Mouse (Mus musculus) embryonic facial prominence, embryonic 10.5 days (tissue): ENCODE measurements around the gene Rap1b. TPM values are rescaled to one million over a fixed set of nuclear protein-coding genes. Genes with fewer than 3 reads are reported as not detected.
A peak's percentile ranks its signal among the peaks of the same experiment; 100 is the strongest.
"Not testable (repeated sequence)": the region's sequence is repeated elsewhere in the genome, so short reads cannot be mapped to it uniquely, and the experiment has no call there.

Experiments
- DNase-seq: peaks from one replicate; pipeline ENCODE4 v3.0.0-alpha.2; 2017; ENCODE audit warnings: low spot score
- H3K27ac ChIP-seq: fragments of 300-500 bp; sonication (generic); replicated peaks from 2 replicates; pipeline ENCODE4 v1.5.1; 2016; ENCODE audit warnings: mild to moderate bottlenecking
- H3K27me3 ChIP-seq: fragments of 300-500 bp; sonication (generic); replicated peaks from 2 replicates; pipeline ENCODE4 v1.6.1; 2016; ENCODE audit warnings: low read depth, mild to moderate bottlenecking; ENCODE audit not compliant: poor library complexity, severe bottlenecking
- H3K36me3 ChIP-seq: fragments of 300-500 bp; sonication (generic); replicated peaks from 2 replicates; pipeline ENCODE4 v1.6.1; 2016; ENCODE audit warnings: mild to moderate bottlenecking, moderate library complexity
- H3K4me1 ChIP-seq: fragments of 300-500 bp; sonication (generic); 2 replicates; pipeline ENCODE4 v1.6.1; 2016
- H3K4me3 ChIP-seq: fragments of 300-500 bp; sonication (generic); 2 replicates; pipeline ENCODE4 v1.5.1; 2016; ENCODE audit warnings: mild to moderate bottlenecking, moderate library complexity
- H3K9me3 ChIP-seq: fragments of 300-500 bp; sonication (generic); 2 replicates; pipeline ENCODE4 v1.6.1; 2016; ENCODE audit warnings: mild to moderate bottlenecking
- WGBS: fragments of 180-500 bp; shearing (Covaris S2); methylation state at CpG from one replicate; pipeline ENCODE4 v1.1.7; 2016; 5-methylcytosine and 5-hydroxymethylcytosine counted together
- polyA plus RNA-seq: library from polyadenylated mRNA; unstranded; fragments of >200 nt; fragmentation: Nextera tagmentation; extraction: Ambion mirVana; gene quantifications from 2 replicates; pipeline ENCODE4 v1.2.1, GENCODE M21; 2016

Gene Rap1b
- polyA plus RNA-seq = 125 and 135 TPM in 2 replicates

- peak within 1 kb of the TSS; percentile 97 for H3K27ac ChIP-seq
- DNase-seq = peak; percentile 97
- 1% methylated on average over 112 of the region's 112 CpGs for WGBS
- H3K4me3 ChIP-seq = peak within 1 kb of the TSS; percentile 93
- no peaks in the 10 kb centered on the region for H3K36me3 ChIP-seq
- peaks cover 27% of the 10 kb centered on the region for H3K4me1 ChIP-seq
- H3K27me3 ChIP-seq = no peaks in the 10 kb centered on the region
- H3K9me3 ChIP-seq = no peaks in the 10 kb centered on the region
These were observed at the start of gene Rap1b for GRCm38 (mm10) chr10:117845597-117846259. Rap1b (minus strand) TSS chr10:117846035.

- no peak for DNase-seq
- Histone ChIP-seq H3K27me3 (no peaks in the 10 kb centered on the region), H3K36me3 (no peaks in the 10 kb centered on the region), H3K9me3 (no peaks in the 10 kb centered on the region), H3K4me3 (no peak overlapping the region), H3K27ac (no peak overlapping the region), H3K4me1 (peaks cover 22% of the 10 kb centered on the region)
- 69% methylated on average over 4 of the region's 4 CpGs for WGBS
These were observed 49.4 kb upstream of the Rap1b start for GRCm38 (mm10) chr10:117895186-117895585.

GRCm38 (mm10) chr10:117894114-117895035 is 48.5 kb upstream of the Rap1b start:
- Histone ChIP-seq H3K4me3 (no peak overlapping the region), H3K27me3 (no peaks in the 10 kb centered on the region), H3K4me1 (peaks cover 19% of the 10 kb centered on the region), H3K27ac (no peak overlapping the region), H3K36me3 (no peaks in the 10 kb centered on the region), H3K9me3 (no peaks in the 10 kb centered on the region)
- 91% methylated on average over 17 of the region's 17 CpGs for WGBS
- no peak for DNase-seq

GRCm38 (mm10) chr10:117893128-117893527 is 47.3 kb upstream of the Rap1b start:
- DNase-seq, H3K9me3 ChIP-seq, H3K4me3 ChIP-seq, H3K36me3 ChIP-seq, H3K27ac ChIP-seq, H3K27me3 ChIP-seq: not testable (repeated sequence)
- peaks cover 18% of the 10 kb centered on the region for H3K4me1 ChIP-seq
- WGBS = 50% methylated on average over 12 of the region's 13 CpGs

- Histone ChIP-seq H3K4me1 (peaks cover 7% of the 10 kb centered on the region), H3K9me3 (no peaks in the 10 kb centered on the region), H3K27ac (no peak overlapping the region), H3K4me3 (no peak overlapping the region), H3K27me3 (no peaks in the 10 kb centered on the region), H3K36me3 (no peaks in the 10 kb centered on the region)
- DNase-seq = no peak
- WGBS = 82% methylated on average over 10 of the region's 10 CpGs
These were observed 45.5 kb upstream of the Rap1b start for GRCm38 (mm10) chr10:117891327-117891726.

- Histone ChIP-seq H3K4me3 (no peak overlapping the region), H3K27ac (no peak overlapping the region), H3K27me3 (no peaks in the 10 kb centered on the region), H3K9me3 (no peaks in the 10 kb centered on the region), H3K36me3 (no peaks in the 10 kb centered on the region), H3K4me1 (no peaks in the 10 kb centered on the region; the same call in 1 of the 2 replicates)
- WGBS = 92% methylated on average over 15 of the region's 15 CpGs
- no peak for DNase-seq
These were observed 43.0 kb upstream of the Rap1b start for GRCm38 (mm10) chr10:117888822-117889221.

- no peak overlapping the region for H3K27ac ChIP-seq
- H3K4me3 ChIP-seq = no peak overlapping the region
- no peaks in the 10 kb centered on the region for H3K9me3 ChIP-seq
- H3K27me3 ChIP-seq = no peaks in the 10 kb centered on the region
- H3K36me3 ChIP-seq = no peaks in the 10 kb centered on the region
- 75% methylated on average over 4 of the region's 4 CpGs for WGBS
- H3K4me1 ChIP-seq = no peaks in the 10 kb centered on the region; the same call in 1 of the 2 replicates
- no peak for DNase-seq
These were observed 39.5 kb upstream of the Rap1b start for GRCm38 (mm10) chr10:117885358-117885757.

- WGBS = 90% methylated on average over 5 of the region's 5 CpGs
These were observed 38.9 kb upstream of the Rap1b start for GRCm38 (mm10) chr10:117884760-117885159.

GRCm38 (mm10) chr10:117883438-117883837 is 37.6 kb upstream of the Rap1b start:
- no peak for DNase-seq
- no peak overlapping the region for H3K4me3 ChIP-seq
- no peaks in the 10 kb centered on the region for H3K36me3 ChIP-seq
- H3K9me3 ChIP-seq = no peaks in the 10 kb centered on the region
- no peak overlapping the region for H3K27ac ChIP-seq
- H3K27me3 ChIP-seq = no peaks in the 10 kb centered on the region
- H3K4me1 ChIP-seq = no peaks in the 10 kb centered on the region
- 90% methylated on average over 8 of the region's 8 CpGs for WGBS

More at GRCm38 (mm10) chr10:117884760-117885159, 38.9 kb upstream of the Rap1b start:
- DNase-seq = no peak
- H3K27me3 ChIP-seq = no peaks in the 10 kb centered on the region
- H3K9me3 ChIP-seq = no peaks in the 10 kb centered on the region
- no peak overlapping the region for H3K4me3 ChIP-seq
- no peak overlapping the region for H3K27ac ChIP-seq
- no peaks in the 10 kb centered on the region; the same call in 1 of the 2 replicates for H3K4me1 ChIP-seq
- H3K36me3 ChIP-seq = no peaks in the 10 kb centered on the region

GRCm38 (mm10) chr10:117878628-117879027 is 32.8 kb upstream of the Rap1b start:
- Histone ChIP-seq H3K36me3 (no peaks in the 10 kb centered on the region), H3K4me3 (no peak overlapping the region), H3K4me1 (no peaks in the 10 kb centered on the region), H3K27ac (no peak overlapping the region), H3K27me3 (no peaks in the 10 kb centered on the region), H3K9me3 (no peaks in the 10 kb centered on the region)
- WGBS = 88% methylated on average over 9 of the region's 9 CpGs
- DNase-seq = no peak

GRCm38 (mm10) chr10:117876801-117877200 is 31.0 kb upstream of the Rap1b start:
- H3K27me3 ChIP-seq = no peaks in the 10 kb centered on the region
- no peaks in the 10 kb centered on the region for H3K4me1 ChIP-seq
- H3K4me3 ChIP-seq = no peak overlapping the region
- H3K9me3 ChIP-seq = no peaks in the 10 kb centered on the region
- no peak for DNase-seq
- no peak overlapping the region for H3K27ac ChIP-seq
- 80% methylated on average over 8 of the region's 8 CpGs for WGBS
- no peaks in the 10 kb centered on the region for H3K36me3 ChIP-seq

- H3K27me3 ChIP-seq = no peaks in the 10 kb centered on the region
- no peaks in the 10 kb centered on the region for H3K36me3 ChIP-seq
- DNase-seq = no peak
- no peaks in the 10 kb centered on the region for H3K9me3 ChIP-seq
- no peaks in the 10 kb centered on the region for H3K4me1 ChIP-seq
- H3K27ac ChIP-seq = no peak overlapping the region
- WGBS = 93% methylated on average over 18 of the region's 18 CpGs
- no peak overlapping the region for H3K4me3 ChIP-seq
These were observed 30.6 kb upstream of the Rap1b start for GRCm38 (mm10) chr10:117876400-117876799.
